Mouse (Mus musculus) ES-E14 (cell line): ENCODE measurements around the gene Fam84b. TPM values are rescaled to one million over a fixed set of nuclear protein-coding genes. Genes with fewer than 3 reads are reported as not detected.

Experiments
- DNase-seq: peaks from one replicate; pipeline ENCODE4 v3.0.0-alpha.2; 2013; ENCODE audit warnings: low read depth, low spot score
- H3K27ac ChIP-seq: 2 replicates; pipeline ENCODE4 v1.5.1; 2012; ENCODE audit warnings: low read depth, mild to moderate bottlenecking, low read length, moderate library complexity, mixed read lengths; ENCODE audit not compliant: poor library complexity, insufficient read depth, severe bottlenecking
- H3K36me3 ChIP-seq: 2 replicates; pipeline ENCODE4 v1.6.1; 2012; ENCODE audit warnings: mild to moderate bottlenecking, low read length, moderate library complexity, mixed read lengths; ENCODE audit not compliant: control insufficient read depth, poor library complexity, insufficient read depth, severe bottlenecking
- H3K4me1 ChIP-seq, 2 experiments: fragments of 150-350 bp in 1 of 2; sonication (generic) in 1 of 2; 2 replicates each; pipeline ENCODE4 v1.6.1; 2012; ENCODE audit warnings: low read length in 2 of 2, mild to moderate bottlenecking in 1 of 2, mixed read lengths in 1 of 2; ENCODE audit not compliant: control insufficient read depth in 2 of 2, insufficient read depth in 2 of 2, poor library complexity in 1 of 2
- H3K4me3 ChIP-seq, 2 experiments: fragments of 150-350 bp in 1 of 2; sonication (generic) in 1 of 2; 2 replicates each; pipeline ENCODE4 v1.5.1; 2012; ENCODE audit warnings: low read length in 2 of 2, low read depth in 1 of 2, mild to moderate bottlenecking in 1 of 2, mixed read lengths in 1 of 2; ENCODE audit not compliant: insufficient read depth in 1 of 2, poor library complexity in 1 of 2, severe bottlenecking in 1 of 2
- H3K9ac ChIP-seq: 2 replicates; pipeline ENCODE4 v1.6.1; 2012; ENCODE audit warnings: low read depth, mild to moderate bottlenecking, low read length, mixed read lengths; ENCODE audit not compliant: poor library complexity, insufficient read depth, severe bottlenecking
- H3K9me3 ChIP-seq: fragments of 150-350 bp; sonication (generic); 2 replicates; pipeline ENCODE4 v1.6.1; 2012; ENCODE audit warnings: low read depth, mild to moderate bottlenecking, low read length; ENCODE audit not compliant: control insufficient read depth, insufficient read depth
- CHD2 ChIP-seq: IDR thresholded peaks from 2 replicates; pipeline ENCODE4 v1.6.1; 2014; ENCODE audit warnings: mild to moderate bottlenecking, low read depth, low read length, inconsistent platforms
- HCFC1 ChIP-seq: IDR thresholded peaks from 2 replicates; pipeline ENCODE4 v1.6.1; 2012; ENCODE audit warnings: low read length, inconsistent platforms, borderline replicate concordance; ENCODE audit not compliant: insufficient read depth
- MAFK ChIP-seq: IDR thresholded peaks from 2 replicates; pipeline ENCODE4 v1.6.1; 2014; ENCODE audit warnings: mild to moderate bottlenecking, low read depth, low read length, inconsistent platforms; ENCODE audit not compliant: insufficient read depth
- ZC3H11A ChIP-seq: IDR thresholded peaks from 2 replicates; pipeline ENCODE4 v1.6.1; 2012; ENCODE audit warnings: low read depth, mild to moderate bottlenecking, inconsistent platforms, low read length, borderline replicate concordance
- ZNF384 ChIP-seq: IDR thresholded peaks from 2 replicates; pipeline ENCODE4 v1.6.1; 2012; ENCODE audit warnings: low read depth, low read length, inconsistent platforms
- in situ Hi-C, 2 experiments: fragments of 600-800 bp; cut with MboI; formaldehyde crosslinking; loops; one replicate each; pipeline ENCODE4 v1.15.1; 2025; ENCODE audit warnings: low sequenced_read_pairs in 2 of 2, inconsistent platforms in 1 of 2; ENCODE audit not compliant: unreplicated experiment in 2 of 2
- total RNA-seq: library from RNA; depleted of rRNA; stranded (reverse); fragments of 300-350 nt; gene quantifications from 2 replicates; pipeline ENCODE4 v1.2.3, GENCODE M21; 2012; rRNA removed

The Fam84b gene
- total RNA-seq, 1 experiment: 3.7 TPM

DNA sequence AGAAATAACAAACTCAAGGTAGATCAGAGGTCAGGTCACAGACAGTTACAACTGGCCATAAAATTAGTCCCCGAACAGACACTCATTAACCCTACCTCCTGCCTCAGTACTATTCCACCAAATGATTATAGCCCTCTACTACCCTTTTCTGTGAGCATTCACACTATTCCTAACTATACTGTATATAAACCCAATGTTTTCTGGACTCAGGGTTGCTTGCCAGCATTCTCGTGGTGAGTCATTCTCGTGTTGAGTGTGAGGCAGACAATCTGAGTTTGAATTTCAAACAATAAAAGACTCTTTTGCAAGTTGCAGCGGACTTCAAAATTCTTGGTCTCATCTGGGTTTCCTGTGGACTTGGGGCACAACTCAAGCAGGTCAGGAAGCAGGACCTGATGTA lies 74.5 kb downstream of the Fam84b start:
- Histone ChIP-seq H3K36me3 (no peaks in the 10 kb centered on the region), H3K4me1 (no peaks in the 10 kb centered on the region), H3K4me3 (no peak overlapping the region), H3K9ac (no peak overlapping the region), H3K27ac (no peak overlapping the region), H3K9me3 (no peaks in the 10 kb centered on the region)
- no peak for DNase-seq
- no peak for TF ChIP-seq ZNF384
- no peak for TF ChIP-seq ZC3H11A
- TF ChIP-seq CHD2: no peak
- TF ChIP-seq MAFK: no peak
- no peak for TF ChIP-seq HCFC1
- in situ Hi-C loops: no loop called here

Other genes with a start within 250 kb of the Fam84b start
- not detected in 2 replicates for gene A1bg, start 69.2 kb upstream of the Fam84b start, total RNA-seq